Mouse (Mus musculus) left cerebral cortex, adult 9 months (tissue): Measurements from ENCODE around the gene Cdc5l.
"Not testable (repeated sequence)": the region's sequence is repeated elsewhere in the genome, so short reads cannot be mapped to it uniquely, and the experiment has no call there.

Source experiments
- DNase-seq, 2 experiments: peaks; one replicate each; pipeline ENCODE4 v3.0.0; 2022; ENCODE audit warnings: low spot score in 2 of 2

Cdc5l gene

GRCm38 (mm10) chr17:45445923-45446322 is 12.4 kb upstream of the Cdc5l start:
- no peak for DNase-seq

DNA sequence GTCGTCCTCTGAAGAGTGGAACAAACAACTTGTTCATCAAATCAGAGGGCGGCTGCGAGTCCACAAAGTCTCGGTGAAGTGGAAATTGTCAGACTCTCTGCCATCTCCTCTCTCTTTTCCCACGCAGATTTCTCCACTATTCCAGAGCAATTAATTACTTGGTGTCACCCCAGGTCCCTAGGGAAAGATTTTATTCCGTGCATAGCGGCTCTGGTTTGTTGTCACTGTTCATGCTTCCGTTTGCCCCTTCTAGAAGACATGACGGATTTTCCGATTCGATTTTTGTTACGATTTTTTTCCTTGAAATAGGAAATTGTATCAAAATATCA is 689 bp upstream of the Cdc5l start:
- peak in 1 of 2 experiments; percentile 31 for DNase-seq

GRCm38 (mm10) chr17:45432706-45433398 is 685 bp downstream of the Cdc5l start:
- no peak for DNase-seq

- no peak for DNase-seq
Observed at GRCm38 (mm10) chr17:45432007-45432406, 1.5 kb downstream of the Cdc5l start.

DNA sequence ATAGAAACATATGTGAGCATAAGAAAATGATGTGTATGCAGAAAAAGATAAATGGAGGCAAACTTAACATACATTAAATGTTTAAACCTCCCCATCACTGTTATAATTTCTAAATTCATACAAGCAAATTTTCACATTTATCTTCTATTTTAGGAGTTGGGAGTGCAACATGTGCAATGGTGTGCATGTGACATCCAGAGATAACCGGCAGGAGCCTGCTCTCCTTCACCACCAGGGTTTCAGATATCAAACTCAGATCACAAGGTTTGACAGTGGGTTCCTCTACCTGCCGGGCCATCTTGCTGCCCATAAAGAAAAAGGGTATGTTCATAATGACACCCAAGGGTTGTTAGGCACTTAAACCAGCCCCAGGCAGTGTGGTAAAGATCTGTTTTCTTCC is 16.1 kb downstream of the Cdc5l start:
- no peak for DNase-seq

DNA sequence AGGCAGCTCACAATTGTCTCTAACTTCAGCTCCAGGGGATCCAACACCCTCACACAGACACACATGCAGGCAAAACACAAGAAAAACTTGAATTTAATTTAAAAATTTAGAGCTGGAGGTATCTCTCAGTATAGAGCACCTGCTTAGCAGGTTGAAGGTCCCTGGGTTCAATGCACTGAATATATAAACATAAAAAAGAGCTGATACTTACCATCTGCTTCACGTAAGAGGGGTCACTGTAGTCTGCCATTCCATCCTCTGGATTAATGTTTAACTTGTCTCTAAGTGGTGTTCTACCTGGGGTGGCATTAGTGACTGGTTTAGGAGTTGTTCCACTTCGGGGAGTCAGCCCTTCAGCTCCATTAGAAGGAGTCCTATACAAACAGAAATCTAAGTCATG is 21.9 kb downstream of the Cdc5l start:
- DNase-seq, result not testable (repeated sequence)

DNA sequence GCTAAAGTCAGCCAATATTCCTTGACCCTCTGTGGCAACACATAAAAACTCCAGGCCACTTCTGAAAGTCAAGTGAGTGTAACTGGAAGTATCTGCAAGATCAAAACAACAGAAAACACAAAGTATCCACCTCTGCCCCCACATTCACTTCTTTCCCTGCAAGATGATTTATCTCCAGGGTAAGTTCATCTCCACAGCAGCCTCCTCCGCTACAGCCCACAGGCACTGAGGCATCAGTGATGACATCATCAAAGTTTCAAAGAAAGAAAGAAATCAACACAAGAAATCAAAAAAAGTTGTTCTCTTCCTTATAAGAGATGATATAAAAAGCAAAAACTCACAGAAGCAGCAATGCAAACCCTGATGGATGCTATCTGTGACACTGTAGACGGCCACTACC is 24.8 kb downstream of the Cdc5l start:
- DNase-seq, result no peak

- no peak for DNase-seq
Observed at GRCm38 (mm10) chr17:45406281-45406680, 27.3 kb downstream of the Cdc5l start.

DNA sequence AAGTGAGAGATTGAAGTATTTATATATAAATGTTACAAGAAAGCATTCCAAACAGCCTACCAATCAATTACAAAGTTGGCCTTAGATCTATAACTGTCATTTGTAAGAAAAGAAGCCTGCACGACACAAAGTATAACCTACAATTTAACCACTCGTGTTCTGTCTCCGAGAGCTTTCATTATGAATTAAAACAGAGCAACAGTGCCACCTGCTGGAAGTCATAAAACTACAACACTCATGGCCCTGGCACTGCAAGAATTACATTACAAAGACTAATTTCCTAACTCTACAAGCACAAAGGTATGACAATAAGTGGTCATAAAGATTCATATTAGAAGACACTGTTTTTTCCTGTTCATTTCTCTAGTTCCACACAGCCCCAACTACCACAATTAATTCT is 30.3 kb downstream of the Cdc5l start:
- DNase-seq, result peak in 1 of 2 experiments; percentile 61

- DNase-seq, result no peak
Observed at GRCm38 (mm10) chr17:45402601-45403000, 30.9 kb downstream of the Cdc5l start.

DNA sequence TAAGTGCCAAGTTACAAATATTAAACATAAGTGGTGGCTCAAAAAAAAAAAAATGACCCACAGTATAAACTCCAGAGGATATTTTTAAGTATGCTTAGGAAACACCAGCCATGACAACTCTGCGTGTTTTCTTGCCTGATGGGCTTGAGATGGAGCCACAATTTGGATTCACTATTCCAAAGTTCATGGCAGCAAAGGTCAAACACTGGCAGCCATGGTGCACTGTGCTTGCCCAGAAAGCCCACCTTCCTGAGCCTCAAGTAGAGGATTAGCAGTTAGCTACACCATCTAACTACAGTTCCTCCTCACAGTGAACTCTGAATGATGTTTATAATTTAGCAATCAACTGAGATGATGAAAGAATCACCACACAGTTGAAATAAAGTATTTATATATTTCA is 31.4 kb downstream of the Cdc5l start:
- DNase-seq, result no peak

DNA sequence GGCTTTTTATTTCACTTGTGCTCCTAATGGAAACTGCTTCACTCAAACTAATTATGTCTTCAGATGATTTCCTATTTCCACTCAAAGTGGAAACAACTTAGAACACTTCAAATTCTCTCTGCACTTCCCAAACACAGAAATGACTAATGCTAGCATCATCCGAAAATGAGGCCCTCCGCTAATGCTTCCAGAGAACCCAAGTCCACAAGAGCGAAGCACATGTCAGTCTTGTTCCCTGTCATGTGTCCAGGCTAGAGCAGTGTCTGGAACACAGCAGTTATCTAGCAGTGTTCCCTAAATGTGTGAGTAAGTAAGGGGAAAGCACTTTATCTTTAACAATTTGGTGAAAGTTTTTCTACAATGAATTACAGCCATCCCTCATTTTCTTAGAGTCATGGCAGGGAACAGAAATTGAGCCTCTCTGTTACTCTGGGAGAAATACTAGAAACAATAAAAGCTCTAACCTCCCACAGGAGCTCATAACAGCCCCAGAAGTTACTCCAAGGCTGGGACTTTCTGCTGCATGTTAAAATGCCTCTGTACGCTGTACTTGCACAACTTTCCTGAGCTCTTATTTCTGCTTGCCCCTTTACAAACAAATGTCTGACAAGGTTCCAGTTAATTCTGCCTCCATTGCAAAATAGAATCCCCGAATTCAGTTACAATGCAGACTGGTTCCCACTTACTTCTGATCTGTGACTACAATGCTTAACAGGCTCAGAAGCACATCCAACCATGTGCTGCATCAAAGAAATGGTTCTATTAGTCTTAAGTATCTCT is 32.2 kb downstream of the Cdc5l start:
- DNase-seq, result no peak

GRCm38 (mm10) chr17:45398021-45398420 is 35.5 kb downstream of the Cdc5l start:
- no peak for DNase-seq

DNA sequence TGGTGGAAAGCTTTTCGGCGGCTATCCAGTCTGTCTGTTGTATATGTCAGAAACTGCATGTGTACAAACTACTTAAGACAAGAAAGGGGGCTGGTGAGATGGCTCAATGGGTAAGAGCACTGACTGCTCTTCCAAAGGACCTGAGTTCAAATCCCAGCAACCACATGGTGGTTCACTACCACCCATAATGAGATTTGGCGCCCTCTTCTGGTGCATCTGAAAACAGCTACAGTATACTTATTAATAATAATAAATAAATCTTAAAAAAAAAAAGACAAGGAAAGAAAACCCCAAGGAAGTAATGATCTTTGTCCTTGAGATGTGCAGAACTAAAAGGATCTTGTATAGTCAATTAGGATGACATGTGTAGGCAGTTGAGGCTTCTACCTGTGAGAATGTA is 36.0 kb downstream of the Cdc5l start:
- no peak for DNase-seq

- DNase-seq, result no peak
Observed at GRCm38 (mm10) chr17:45394612-45395011, 38.9 kb downstream of the Cdc5l start.

DNA sequence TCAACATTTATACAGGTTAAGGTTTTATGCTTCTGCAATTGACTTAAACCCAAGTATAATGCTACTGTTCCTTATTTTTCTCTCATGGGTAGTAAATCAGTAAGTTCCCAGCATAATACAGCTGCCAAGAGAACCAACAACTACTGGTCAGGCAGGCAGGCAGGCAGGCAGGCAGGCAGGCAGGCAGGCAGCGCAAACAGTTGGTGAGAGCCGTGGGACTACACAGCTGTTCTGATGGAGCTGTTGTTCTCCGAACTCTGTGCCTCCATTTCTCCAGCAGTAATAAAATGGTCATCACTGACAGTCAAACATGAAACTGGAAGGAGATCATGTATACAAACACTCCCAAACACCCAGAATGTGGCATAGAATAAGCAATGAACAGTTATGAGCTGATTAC is 39.8 kb downstream of the Cdc5l start:
- no peak for DNase-seq

- peak in 1 of 2 experiments; percentile 31 for DNase-seq
Observed at GRCm38 (mm10) chr17:45389896-45390295, 43.6 kb downstream of the Cdc5l start.

- DNase-seq, result no peak
Observed at GRCm38 (mm10) chr17:45386986-45387385, 46.6 kb downstream of the Cdc5l start.

- DNase-seq, result no peak
Observed at GRCm38 (mm10) chr17:45383305-45383704, 50.2 kb downstream of the Cdc5l start.

- DNase-seq, result no peak
Observed at GRCm38 (mm10) chr17:45379271-45379784, 54.2 kb downstream of the Cdc5l start.

DNA sequence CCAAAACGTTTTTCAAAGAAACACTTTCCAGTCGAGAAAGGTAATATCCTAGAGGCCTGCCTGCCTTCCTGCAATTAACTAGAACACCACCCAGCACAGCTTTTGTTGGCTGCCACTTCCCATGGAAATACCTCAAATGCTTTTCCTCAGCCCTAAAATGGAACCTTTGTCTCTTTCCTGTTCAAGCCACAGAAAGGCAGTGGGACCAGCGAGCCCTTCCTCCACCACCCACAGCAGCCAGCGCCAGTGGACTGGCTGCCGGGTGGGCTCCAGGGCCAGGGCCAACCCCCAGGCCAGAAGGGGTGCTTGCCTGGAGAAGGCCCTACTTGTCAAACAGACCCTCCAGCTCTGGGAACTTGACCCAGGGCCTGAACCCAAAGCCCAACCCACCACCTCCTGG is 56.2 kb downstream of the Cdc5l start:
- DNase-seq, result no peak

GRCm38 (mm10) chr17:45373987-45374608 is 59.4 kb downstream of the Cdc5l start:
- DNase-seq, result peak in 1 of 2 experiments; percentile 80

DNA sequence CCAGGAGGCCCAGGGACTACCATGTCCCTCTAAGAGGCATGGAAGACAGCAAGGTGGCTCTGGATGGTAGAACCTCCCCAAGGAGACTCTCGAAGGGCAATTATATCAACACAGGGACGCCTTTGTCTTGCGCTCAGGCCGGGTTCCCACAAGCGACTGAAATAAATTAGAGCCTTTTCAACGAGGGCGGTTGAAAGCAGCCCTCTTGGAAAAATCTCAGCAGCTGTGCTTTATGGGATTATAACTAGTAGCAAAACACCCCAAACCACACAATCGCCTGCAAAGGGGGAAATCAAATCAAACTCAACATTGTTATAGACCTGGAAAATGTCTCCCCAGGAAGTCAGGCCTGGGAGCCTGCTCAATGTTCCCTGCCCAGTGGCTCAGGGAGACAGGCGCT is 62.5 kb downstream of the Cdc5l start:
- DNase-seq, result no peak
